8 mouse cellular contexts compared by ENCODE assay signal in genomic region chr4:154637468-154638319, GRCm38 (mm10). TPM values are rescaled to one million over a fixed set of nuclear protein-coding genes. Genes with fewer than 3 reads are reported as not detected.
DNase-seq lines count a peak whose midpoint lies in the region; ATAC-seq and TF ChIP-seq lines count a peak whose summit lies in the region.

No protein-coding gene starts in this region.

- peak overlapping the region; percentile 59 for H3K9ac ChIP-seq in lung, embryonic 15.5 days
- H3K9ac ChIP-seq in liver, embryonic 16.5 days (ENCODE audit: low read depth, low read length), result 0 out of 2 replicates have a peak overlapping the region, but pooled peaks have one; percentile 11
- H3K9ac ChIP-seq in stomach, postnatal 0 days (ENCODE audit: low read length), result peak overlapping the region; percentile 83

- H3K4me3 ChIP-seq in lung, embryonic 15.5 days, result peak overlapping the region; percentile 54
- H3K4me3 ChIP-seq in liver, embryonic 16.5 days (ENCODE audit: low read depth, low read length), result peak overlapping the region; percentile 63
- H3K4me3 ChIP-seq in stomach, postnatal 0 days (ENCODE audit: low read depth, low read length), result peak overlapping the region; percentile 74

- H3K27me3 ChIP-seq in lung, embryonic 15.5 days, result peaks cover 81% of the 10 kb centered on the region
- peaks cover 100% of the 10 kb centered on the region for H3K27me3 ChIP-seq in liver, embryonic 16.5 days (ENCODE audit: control insufficient read depth, insufficient read depth, low read depth, low read length)
- H3K27me3 ChIP-seq in stomach, postnatal 0 days (ENCODE audit: control insufficient read depth, insufficient read depth, low read length), result peaks cover 3% of the 10 kb centered on the region; the same call in 1 of the 2 replicates

- no peaks in the 10 kb centered on the region for H3K36me3 ChIP-seq in lung, embryonic 15.5 days
- H3K36me3 ChIP-seq in liver, embryonic 16.5 days (ENCODE audit: control insufficient read depth, insufficient read depth), result no peaks in the 10 kb centered on the region
- H3K36me3 ChIP-seq in stomach, postnatal 0 days (ENCODE audit: control insufficient read depth, insufficient read depth, low read length), result no peaks in the 10 kb centered on the region

- intact Hi-C loops in heart, postnatal 14 days (cut with DNase I), result loop anchor here (2.0 kb wide), 1 partner anchor 139 kb away; no protein-coding TSS in a partner anchor

- peak overlapping the region; percentile 94 for H3K27ac ChIP-seq in lung, embryonic 15.5 days
- no peak overlapping the region for H3K27ac ChIP-seq in liver, embryonic 16.5 days (ENCODE audit: low read length)
- peak overlapping the region; percentile 92 for H3K27ac ChIP-seq in stomach, postnatal 0 days (replicated peaks)

- peak overlapping the region; percentile 82 for H3K4me2 ChIP-seq in lung, embryonic 15.5 days
- H3K4me2 ChIP-seq in liver, embryonic 16.5 days (ENCODE audit: low read depth, low read length), result peak overlapping the region; percentile 65
- peak overlapping the region; percentile 87 for H3K4me2 ChIP-seq in stomach, postnatal 0 days (replicated peaks; ENCODE audit: low read depth)

- TF ChIP-seq CTCF in stomach, postnatal 0 days (IDR thresholded peaks at IDR 0.05; ENCODE audit: low read depth), result no peak

- DNase-seq in lung, postnatal 36 days, result no peak
- peak; percentile 36 to 37 for DNase-seq in heart, postnatal 14 days
- peak; percentile 59 for DNase-seq in stomach, postnatal 0 days (ENCODE audit: low spot score)
- DNase-seq in natural killer cell, adult 2 months (ENCODE audit: low spot score in 2 of 2), result no peak
- DNase-seq in right cerebral cortex, adult 2 months (ENCODE audit: low spot score in 2 of 2), result no peak

- no peak for ATAC-seq in lung, embryonic 15.5 days (ENCODE audit: borderline replicate concordance, extremely low read depth, low FRiP score, low TSS enrichment)
- no peak for ATAC-seq in liver, embryonic 16.5 days (ENCODE audit: low read depth)
- ATAC-seq in stomach, postnatal 0 days (ENCODE audit: low FRiP score, low TSS enrichment), result peak; percentile 9; the same call in 1 of the 2 replicates
- ATAC-seq in activated CD4-positive, CD25-positive, alpha-beta regulatory T cell, adult 4 months, result no peak

- WGBS in lung, embryonic 15.5 days, result 2% methylated on average over 53 of the region's 73 CpGs
- under 1% methylated on average over 69 of the region's 73 CpGs for WGBS in liver, embryonic 16.5 days (ENCODE audit: insufficient replicate concordance)
- WGBS in stomach, postnatal 0 days, result 2% methylated on average over 54 of the region's 73 CpGs

- no peaks in the 10 kb centered on the region for H3K9me3 ChIP-seq in lung, embryonic 15.5 days
- H3K9me3 ChIP-seq in liver, embryonic 16.5 days (replicated peaks; ENCODE audit: control insufficient read depth, low read length), result no peaks in the 10 kb centered on the region
- H3K9me3 ChIP-seq in stomach, postnatal 0 days (ENCODE audit: control insufficient read depth, low read length), result no peaks in the 10 kb centered on the region

- TF ChIP-seq EP300 in stomach, postnatal 0 days (optimal IDR thresholded peaks at IDR 0.05), result no peak

- H3K4me1 ChIP-seq in lung, embryonic 15.5 days, result peaks cover 19% of the 10 kb centered on the region
- no peaks in the 10 kb centered on the region; the same call in 1 of the 2 replicates for H3K4me1 ChIP-seq in liver, embryonic 16.5 days (ENCODE audit: control insufficient read depth, low read depth, low read length)
- no peaks in the 10 kb centered on the region for H3K4me1 ChIP-seq in stomach, postnatal 0 days (replicated peaks; ENCODE audit: control insufficient read depth, insufficient read depth)

RNA-seq across cellular contexts. Expression of gene Prdm16, which starts 1.0 kb away (rescaled TPM):
- polyA plus RNA-seq in lung, embryonic 15.5 days (2015; fragmentation: Nextera tagmentation; extraction: Ambion mirVana), result 20.3 and 22.4 TPM in 2 replicates
- 10 to 100 TPM; 15.7 to 18.0 TPM for total RNA-seq in heart, postnatal 14 days (2021)
- polyA plus RNA-seq in liver, embryonic 16.5 days (2015; fragmentation: Nextera tagmentation; extraction: Ambion mirVana), result 2.1 TPM in 2 replicates
- polyA plus RNA-seq in stomach, postnatal 0 days (2015; fragmentation: Nextera tagmentation; extraction: Ambion mirVana), result 15.6 and 18.5 TPM in 2 replicates
- 1 to 10 TPM in 1 of 2 experiments, under 1 TPM in 1; 0.41 to 4.1 TPM for polyA plus RNA-seq in activated CD4-positive, CD25-positive, alpha-beta regulatory T cell, adult 4 months (2017; shearing (Covaris generic))

RNA-seq across cellular contexts. Expression of gene Actrt2, which starts 30.0 kb away (rescaled TPM):
- not detected in 2 replicates for polyA plus RNA-seq in lung, embryonic 15.5 days (2015; fragmentation: Nextera tagmentation; extraction: Ambion mirVana)
- not detected for total RNA-seq in heart, postnatal 14 days (2021)
- polyA plus RNA-seq in liver, embryonic 16.5 days (2015; fragmentation: Nextera tagmentation; extraction: Ambion mirVana), result not detected in 2 replicates
- not detected in 2 replicates for polyA plus RNA-seq in stomach, postnatal 0 days (2015; fragmentation: Nextera tagmentation; extraction: Ambion mirVana)
- polyA plus RNA-seq in activated CD4-positive, CD25-positive, alpha-beta regulatory T cell, adult 4 months (2017; shearing (Covaris generic)), result not detected

Comparison
In these comparisons a context has a peak if more than half of its experiments do, and no peak if none do; other contexts are left out.
1. H3K9ac ChIP-seq: peak in every context shown above with its lines; median percentile 83 in stomach, postnatal 0 days; 59 in lung, embryonic 15.5 days; 11 in liver, embryonic 16.5 days.
2. DNase-seq: peak in heart, postnatal 14 days (2 of 2) and stomach, postnatal 0 days (single experiment); none in lung, postnatal 36 days (single experiment), natural killer cell, adult 2 months (0 of 2) and right cerebral cortex, adult 2 months (0 of 2).
3. Peak in every context shown above with its lines, with median percentiles within 50 percentile points of each other: H3K4me2 ChIP-seq and H3K4me3 ChIP-seq.